Mouse (Mus musculus) liver, embryonic 14.5 days (tissue): ENCODE measurements at regions not wholly inside any gene's neighbourhood (a gene's known extent, or its start where the extent isn't known, plus 50 kb on each side); places are given as distances from the start of the nearest gene placed in this dataset.

Experiments
- CTCF ChIP-seq: IDR thresholded peaks from 2 replicates; pipeline ENCODE4 v1.5.1; 2016; ENCODE audit warnings: antibody characterized with exemption, low read depth, control low read depth
- EP300 ChIP-seq: IDR thresholded peaks from 2 replicates; pipeline ENCODE4 v1.6.1; 2016; ENCODE audit warnings: antibody characterized with exemption, low read depth

DNA sequence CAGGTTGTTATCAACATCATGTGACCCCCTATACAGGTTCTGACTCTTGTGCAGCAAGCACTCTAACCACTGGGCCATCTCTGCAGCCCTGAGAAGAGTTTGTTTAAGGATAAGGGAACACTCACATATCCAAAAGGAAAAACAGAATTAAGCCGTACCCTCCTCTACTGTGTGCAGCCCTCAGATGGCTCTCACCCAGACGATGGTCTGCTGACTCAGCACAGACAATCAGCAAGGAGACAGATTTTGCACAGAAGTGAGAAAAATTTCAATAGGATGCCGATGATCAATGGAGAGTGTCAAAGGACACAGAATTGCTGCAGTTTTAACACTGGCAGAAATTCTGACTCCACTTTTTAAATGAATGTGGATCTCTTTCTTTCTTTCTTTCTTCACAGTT lies 159.4 kb upstream of the Auts2 start:
- TF ChIP-seq CTCF (no peak), EP300 (no peak)
